Mouse (Mus musculus) megakaryocyte, adult 5-6 weeks (primary cell): Measurements from ENCODE around the gene Setmar. TPM values are rescaled to one million over a fixed set of nuclear protein-coding genes. Genes with fewer than 3 reads are reported as not detected.

Experiments
- ATAC-seq: 2 replicates; pipeline ENCODE4 v1.8.0; 2016; ENCODE audit warnings: mild to moderate bottlenecking, inconsistent platforms; ENCODE audit not compliant: poor library complexity, severe bottlenecking
- total RNA-seq, 2 experiments: library from RNA; stranded (forward) in 1 of 2; stranded (reverse) in 1 of 2; fragments of 153-499, 151-499 nt in 1 of 2; fragments of 221-1000, 200-1000 nt in 1 of 2; gene quantifications; 2 replicates each; pipeline versions ENCODE4 v1.2.3 to v1.2.4; 2015 to 2017

Setmar gene
- total RNA-seq, 2 experiments from 2014 or later, result 2.2 to 3.2 TPM

DNA sequence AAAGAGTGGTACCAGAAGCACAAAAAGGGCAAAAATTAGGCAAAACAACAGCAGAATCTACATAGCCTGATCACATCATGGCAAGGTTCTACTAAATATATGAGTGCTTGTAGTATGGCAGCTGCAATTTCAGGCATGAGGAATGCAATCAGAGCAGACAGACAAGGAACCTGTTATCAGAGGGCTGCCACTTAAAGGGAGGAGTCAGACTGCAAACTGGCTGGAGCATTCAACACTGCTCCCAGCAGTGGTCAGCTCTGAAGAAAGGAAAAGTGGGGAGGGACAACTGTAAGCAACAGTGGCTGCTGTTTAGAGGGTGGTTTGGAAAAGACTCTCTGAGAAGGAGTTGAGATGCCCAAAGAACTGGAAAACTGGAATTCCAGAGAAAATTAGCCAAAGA, 46.8 kb downstream of the Setmar start:
- no peak for ATAC-seq

DNA sequence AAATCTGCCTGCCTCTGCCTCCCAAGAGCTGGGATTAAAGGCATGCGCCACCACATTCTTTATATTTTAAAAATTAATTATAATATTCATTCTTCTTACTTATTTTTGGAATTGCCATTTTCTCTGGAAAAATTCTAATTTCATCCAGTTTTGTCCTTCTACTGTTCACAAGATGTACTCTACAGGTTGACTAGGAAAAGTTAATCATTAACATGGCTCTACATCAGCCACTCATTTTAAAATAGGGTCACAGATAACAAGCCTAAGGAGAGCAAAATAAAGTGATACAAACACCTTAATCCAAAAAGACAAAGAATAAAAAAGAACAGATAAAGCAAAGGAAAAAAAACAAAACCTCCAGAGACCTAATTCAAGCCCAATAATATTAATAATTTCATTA, 50.1 kb downstream of the Setmar start:
- no peak for ATAC-seq

DNA sequence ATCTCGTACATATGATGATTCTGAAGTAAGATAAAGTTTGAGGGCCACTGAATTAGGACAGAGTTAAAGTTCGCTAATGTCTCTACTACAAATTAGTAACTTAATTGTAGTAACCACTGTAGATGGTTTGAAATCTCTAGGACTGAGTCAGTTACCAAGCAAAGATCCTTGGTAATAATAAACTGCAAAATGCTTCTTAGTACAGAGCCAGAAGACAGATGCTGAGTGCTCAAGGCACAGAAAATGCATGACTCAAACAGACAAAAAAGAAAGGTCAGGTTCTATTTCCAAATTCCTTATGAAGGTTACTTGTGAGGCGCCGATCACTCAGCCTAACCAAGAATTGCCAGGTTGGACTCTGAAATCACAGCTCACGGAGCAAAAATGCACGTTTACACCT, 53.0 kb downstream of the Setmar start:
- no peak for ATAC-seq

DNA sequence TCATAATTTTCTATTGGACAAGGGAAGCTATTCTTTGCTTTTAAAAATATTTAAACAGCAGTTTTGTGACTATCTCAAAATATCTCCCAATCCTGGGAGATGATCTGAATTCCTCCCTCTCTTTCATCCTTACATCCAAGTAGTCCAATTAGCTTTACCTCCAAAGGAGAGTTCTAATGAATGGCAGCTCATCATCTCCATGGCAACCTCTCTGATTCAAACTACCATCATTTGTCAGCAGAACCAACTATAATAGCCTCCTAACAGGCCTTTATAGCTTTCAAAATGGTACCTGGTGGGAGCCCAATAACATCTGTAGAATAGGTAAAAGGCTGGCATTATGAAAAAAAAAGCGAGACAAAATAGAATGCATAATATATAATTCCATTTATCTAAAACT, 60.6 kb downstream of the Setmar start:
- ATAC-seq, result no peak

DNA sequence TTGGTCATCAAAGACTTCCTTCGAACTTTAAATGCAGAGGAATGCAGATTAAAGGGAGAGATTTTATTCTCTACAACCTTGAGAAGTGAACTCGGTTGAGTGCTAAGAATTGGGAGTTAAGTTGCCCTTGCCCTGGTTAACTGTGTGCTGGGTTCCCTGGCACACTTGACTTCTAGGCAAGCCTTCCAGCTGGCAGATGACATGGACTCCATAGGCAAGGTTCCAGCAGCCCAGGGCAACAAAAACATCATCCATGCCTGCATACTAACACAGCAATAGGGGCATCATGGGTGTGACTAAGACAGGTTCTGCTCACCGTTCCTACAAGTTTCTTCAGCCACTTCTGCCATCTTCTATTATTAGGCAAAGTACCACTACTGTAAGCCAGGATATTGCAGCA, 61.8 kb downstream of the Setmar start:
- ATAC-seq, result no peak

Other genes with a start within 250 kb of the Setmar start
- 43.7 and 48.2 TPM in 2 replicates for gene Sumf1, start 120.5 kb downstream of the Setmar start, total RNA-seq (2015)
- gene Sumf1, start 120.5 kb downstream of the Setmar start, total RNA-seq (2017), result 44.8 and 49.1 TPM in 2 replicates
- 51.2 and 55.7 TPM in 2 replicates for gene Itpr1, start 148.1 kb downstream of the Setmar start, total RNA-seq (2015)
- 127 and 135 TPM in 2 replicates for gene Itpr1, start 148.1 kb downstream of the Setmar start, total RNA-seq (2017)